Mouse (Mus musculus) thymus, adult 2 months (tissue): ENCODE data around the gene Aspm. TPM values are rescaled to one million over a fixed set of nuclear protein-coding genes. Genes with fewer than 3 reads are reported as not detected.
"Not testable (repeated sequence)": the region's sequence is repeated elsewhere in the genome, so short reads cannot be mapped to it uniquely, and the experiment has no call there.

Source experiments
- DNase-seq: peaks from one replicate; pipeline ENCODE4 v3.0.0; 2021
- H3K27ac ChIP-seq: fragments of 200-500 bp; 2 replicates; pipeline ENCODE4 v1.5.1; 2012; ENCODE audit warnings: low read length, control low read depth; ENCODE audit not compliant: control insufficient read depth, insufficient read depth
- H3K27me3 ChIP-seq: fragments of 200-500 bp; 2 replicates; pipeline ENCODE4 v1.6.1; 2012; ENCODE audit warnings: mild to moderate bottlenecking, low read length, moderate library complexity, mixed read lengths; ENCODE audit not compliant: control insufficient read depth, insufficient read depth
- H3K36me3 ChIP-seq: fragments of 200-500 bp; 2 replicates; pipeline ENCODE4 v1.6.1; 2012; ENCODE audit warnings: mild to moderate bottlenecking, low read length, moderate library complexity; ENCODE audit not compliant: control insufficient read depth, insufficient read depth
- H3K4me1 ChIP-seq: fragments of 200-500 bp; replicated peaks from 2 replicates; pipeline ENCODE4 v1.6.1; 2012; ENCODE audit warnings: low read length; ENCODE audit not compliant: control insufficient read depth, insufficient read depth
- H3K4me3 ChIP-seq: fragments of 200-500 bp; 2 replicates; pipeline ENCODE4 v1.5.1; 2012; ENCODE audit warnings: mild to moderate bottlenecking, low read length, control low read depth, moderate library complexity; ENCODE audit not compliant: control insufficient read depth, insufficient read depth
- CTCF ChIP-seq: fragments of 200-500 bp; IDR thresholded peaks from 2 replicates; pipeline ENCODE4 v1.5.1; 2012; ENCODE audit warnings: mild to moderate bottlenecking, control low read depth, low read length, moderate library complexity, borderline replicate concordance; ENCODE audit not compliant: control insufficient read depth, poor library complexity, insufficient read depth; ENCODE audit errors: extremely low read depth
- POLR2A ChIP-seq: fragments of 200-500 bp; IDR thresholded peaks from 2 replicates; pipeline ENCODE4 v1.6.1; 2012; ENCODE audit warnings: mild to moderate bottlenecking, low read length, control low read depth, moderate library complexity; ENCODE audit not compliant: control insufficient read depth, poor library complexity, insufficient read depth; ENCODE audit errors: extremely low read depth
- WGBS: fragments of 180-500 bp; shearing (Covaris S2); methylation state at CpG from one replicate; pipeline ENCODE4 v1.1.7; 2018; 5-methylcytosine and 5-hydroxymethylcytosine counted together
- polyA plus RNA-seq: library from polyadenylated mRNA; depleted of rRNA; stranded (reverse); fragments of >200 nt; gene quantifications from 2 replicates; pipeline ENCODE4 v1.2.3, GENCODE M21; 2012

Gene Aspm
- polyA plus RNA-seq, 1 experiment, result 4.7 TPM

- WGBS, result under 1% methylated on average over 88 of the region's 88 CpGs
- H3K36me3 ChIP-seq, result no peaks in the 10 kb centered on the region
- H3K4me3 ChIP-seq, result peak within 1 kb of the TSS; percentile 71
- H3K27me3 ChIP-seq, result no peaks in the 10 kb centered on the region
- peaks cover 13% of the 10 kb centered on the region for H3K4me1 ChIP-seq
- DNase-seq, result peak; percentile 89
- peak within 1 kb of the TSS; percentile 72 for H3K27ac ChIP-seq
- TF ChIP-seq CTCF (peak; percentile 69; the same call in 1 of the 2 replicates), POLR2A (peak; percentile 66; the same call in 1 of the 2 replicates)
Measured at GRCm38 (mm10) chr1:139421875-139422791, 32.4 kb upstream of the Aspm start, which contains the start of gene Zbtb41. Gene Zbtb41 (plus strand): TSS chr1:139422288.

- 33% methylated on average over 10 of the region's 10 CpGs for WGBS
- Histone ChIP-seq H3K27ac (no peak overlapping the region), H3K27me3 (no peaks in the 10 kb centered on the region), H3K4me1 (peaks cover 13% of the 10 kb centered on the region), H3K36me3 (no peaks in the 10 kb centered on the region), H3K4me3 (no peak overlapping the region; the same call in 1 of the 2 replicates)
- peak; percentile 22 for DNase-seq
- TF ChIP-seq POLR2A (no peak), CTCF (no peak)
Measured at GRCm38 (mm10) chr1:139422941-139423340, 31.6 kb upstream of the Aspm start.

- TF ChIP-seq CTCF (no peak), POLR2A (no peak)
- Histone ChIP-seq H3K4me3 (no peak overlapping the region), H3K27ac (no peak overlapping the region), H3K4me1 (peaks cover 13% of the 10 kb centered on the region), H3K27me3 (no peaks in the 10 kb centered on the region), H3K36me3 (no peaks in the 10 kb centered on the region)
- no peak for DNase-seq
- WGBS, result 70% methylated on average over 10 of the region's 10 CpGs
Measured at GRCm38 (mm10) chr1:139423931-139424330, 30.6 kb upstream of the Aspm start.

GRCm38 (mm10) chr1:139425006-139425405 lies 29.6 kb upstream of the Aspm start:
- Histone ChIP-seq H3K27ac (no peak overlapping the region), H3K27me3 (no peaks in the 10 kb centered on the region), H3K4me3 (no peak overlapping the region), H3K4me1 (peaks cover 13% of the 10 kb centered on the region), H3K36me3 (0 out of 2 replicates have a peak, but pooled peaks cover 3% of the 10 kb centered on the region)
- 83% methylated on average over 3 of the region's 3 CpGs for WGBS
- TF ChIP-seq POLR2A (no peak), CTCF (no peak)
- DNase-seq, result no peak

GRCm38 (mm10) chr1:139438373-139438772 lies 16.2 kb upstream of the Aspm start:
- peaks cover 45% of the 10 kb centered on the region for H3K36me3 ChIP-seq
- H3K27me3 ChIP-seq, result no peaks in the 10 kb centered on the region
- no peak overlapping the region for H3K4me3 ChIP-seq
- DNase-seq, result peak; percentile 40
- H3K4me1 ChIP-seq, result no peaks in the 10 kb centered on the region
- H3K27ac ChIP-seq, result no peak overlapping the region
- TF ChIP-seq CTCF (no peak), POLR2A (no peak)

GRCm38 (mm10) chr1:139443103-139443502 lies 11.5 kb upstream of the Aspm start:
- not testable (repeated sequence) for H3K27me3 ChIP-seq, H3K4me1 ChIP-seq, H3K27ac ChIP-seq, H3K4me3 ChIP-seq, DNase-seq
- 52% methylated on average over 9 of the region's 9 CpGs for WGBS
- H3K36me3 ChIP-seq, result peaks cover 37% of the 10 kb centered on the region
